ENCODE assay signal across 10 mouse cellular contexts in genomic region chr17:8613882-8614551, GRCm38 (mm10). TPM values are rescaled to one million over a fixed set of nuclear protein-coding genes. Genes with fewer than 3 reads are reported as not detected.
DNase-seq lines count a peak whose midpoint lies in the region; ATAC-seq and TF ChIP-seq lines count a peak whose summit lies in the region.
"Had no signal": no experiment of that assay in that cellular context is flagged by ENCODE, and none has a peak within 500 bp of the region (broad histone marks: within the 10 kb centered on the region; RNA-seq: fewer than 3 reads in every experiment).

No protein-coding gene starts in this region.

- no peak overlapping the region for H3K9ac ChIP-seq in limb, embryonic 11.5 days (ENCODE audit: low read length)
- no peak overlapping the region for H3K9ac ChIP-seq in neural tube, embryonic 13.5 days
- H3K9ac ChIP-seq: embryonic facial prominence, embryonic 15.5 days had no signal

- no peaks in the 10 kb centered on the region for H3K27me3 ChIP-seq in limb, embryonic 11.5 days (ENCODE audit: control insufficient read depth, insufficient read depth, low read length)
- H3K27me3 ChIP-seq in neural tube, embryonic 13.5 days, result no peaks in the 10 kb centered on the region
- H3K27me3 ChIP-seq in thymus, adult 2 months (ENCODE audit: control insufficient read depth, insufficient read depth, low read length), result no peaks in the 10 kb centered on the region
- H3K27me3 ChIP-seq: embryonic facial prominence, embryonic 15.5 days had no signal

- H3K36me3 ChIP-seq in limb, embryonic 11.5 days (ENCODE audit: control insufficient read depth, insufficient read depth, low read length), result no peaks in the 10 kb centered on the region
- H3K36me3 ChIP-seq in neural tube, embryonic 13.5 days, result no peaks in the 10 kb centered on the region
- no peaks in the 10 kb centered on the region for H3K36me3 ChIP-seq in thymus, adult 2 months (ENCODE audit: control insufficient read depth, insufficient read depth, low read length)
- H3K36me3 ChIP-seq: embryonic facial prominence, embryonic 15.5 days had no signal

- H3K27ac ChIP-seq in limb, embryonic 11.5 days (replicated peaks; ENCODE audit: low read depth, low read length), result no peak overlapping the region
- H3K27ac ChIP-seq in neural tube, embryonic 13.5 days (replicated peaks), result no peak overlapping the region
- no peak overlapping the region for H3K27ac ChIP-seq in thymus, adult 2 months (ENCODE audit: control insufficient read depth, insufficient read depth, low read length)
- H3K27ac ChIP-seq: embryonic facial prominence, embryonic 15.5 days had no signal

- H3K4me3 ChIP-seq in limb, embryonic 11.5 days (ENCODE audit: low read depth, low read length), result no peak overlapping the region
- H3K4me3 ChIP-seq in neural tube, embryonic 13.5 days, result no peak overlapping the region
- no peak overlapping the region for H3K4me3 ChIP-seq in thymus, adult 2 months (ENCODE audit: control insufficient read depth, insufficient read depth, low read length)
- H3K4me3 ChIP-seq: embryonic facial prominence, embryonic 15.5 days had no signal

- no peak for TF ChIP-seq POLR2A in thymus, adult 2 months (IDR thresholded peaks at IDR 0.05; ENCODE audit: control insufficient read depth, extremely low read depth, insufficient read depth, low read length, poor library complexity)

- TF ChIP-seq CTCF in thymus, adult 2 months (IDR thresholded peaks at IDR 0.05; ENCODE audit: borderline replicate concordance, control insufficient read depth, extremely low read depth, insufficient read depth, low read length, poor library complexity), result no peak

- 0 out of 2 replicates have a peak, but pooled peaks have one; percentile 31 for ATAC-seq in limb, embryonic 11.5 days (ENCODE audit: insufficient number of reproducible peaks, low FRiP score, low TSS enrichment, low read depth)
- peak; percentile 43; the same call in 1 of the 2 replicates for ATAC-seq in neural tube, embryonic 13.5 days (ENCODE audit: low read depth)

- no peak overlapping the region for H3K4me2 ChIP-seq in limb, embryonic 11.5 days (ENCODE audit: low read depth, severe bottlenecking)
- H3K4me2 ChIP-seq in neural tube, embryonic 13.5 days, result no peak overlapping the region
- H3K4me2 ChIP-seq: embryonic facial prominence, embryonic 15.5 days had no signal

- 33% methylated on average over 7 of the region's 7 CpGs for WGBS in limb, embryonic 11.5 days
- 37% methylated on average over 7 of the region's 7 CpGs for WGBS in neural tube, embryonic 13.5 days
- 37% methylated on average over 7 of the region's 7 CpGs for WGBS in thymus, adult 2 months

- peak; percentile 48 to 65 for DNase-seq in urinary bladder, adult 18-20 months (ENCODE audit: low spot score in 2 of 2)
- DNase-seq in urinary bladder, postnatal 10 days (ENCODE audit: low spot score), result no peak
- DNase-seq in cerebellum, postnatal 14 days, result peak; percentile 91 to 93
- DNase-seq in frontal cortex, postnatal 25 days (ENCODE audit: low spot score in 2 of 2), result peak; percentile 88 to 89
- peak; percentile 54 to 87 for DNase-seq in kidney, adult 8-10 months
- peak; percentile 90 for DNase-seq in limb, embryonic 11.5 days (ENCODE audit: low spot score)
- peak; percentile 69 for DNase-seq in thymus, adult 2 months

- H3K4me1 ChIP-seq in limb, embryonic 11.5 days (ENCODE audit: control insufficient read depth, insufficient read depth, low read length), result no peaks in the 10 kb centered on the region
- no peaks in the 10 kb centered on the region for H3K4me1 ChIP-seq in neural tube, embryonic 13.5 days (replicated peaks)
- no peaks in the 10 kb centered on the region for H3K4me1 ChIP-seq in thymus, adult 2 months (replicated peaks; ENCODE audit: control insufficient read depth, insufficient read depth, low read length)
- H3K4me1 ChIP-seq: embryonic facial prominence, embryonic 15.5 days had no signal

- no peaks in the 10 kb centered on the region for H3K9me3 ChIP-seq in limb, embryonic 11.5 days (ENCODE audit: control insufficient read depth, low read length)
- no peaks in the 10 kb centered on the region for H3K9me3 ChIP-seq in neural tube, embryonic 13.5 days
- H3K9me3 ChIP-seq: embryonic facial prominence, embryonic 15.5 days had no signal

RNA-seq across cellular contexts. Expression of gene Gm17087, which starts 47.3 kb away (rescaled TPM):
- polyA plus RNA-seq in limb, embryonic 11.5 days (2014; fragmentation: Nextera tagmentation; extraction: Ambion mirVana), result not detected in 2 replicates
- polyA plus RNA-seq in neural tube, embryonic 13.5 days (2015; fragmentation: Nextera tagmentation; extraction: Ambion mirVana), result not detected in 2 replicates
- not detected in 2 replicates for polyA plus RNA-seq in thymus, adult 2 months (2012; rRNA removed)
- polyA plus RNA-seq: embryonic facial prominence, embryonic 15.5 days; stomach, embryonic 14.5 days had no signal
